Mouse (Mus musculus) lung, adult 2 months (tissue): ENCODE results near the gene Dgkb.

Source experiments
- CTCF ChIP-seq: fragments of 200-500 bp; IDR thresholded peaks from 2 replicates; pipeline ENCODE4 v1.5.1; 2011; ENCODE audit warnings: mild to moderate bottlenecking, low read length, control low read depth; ENCODE audit not compliant: insufficient read depth
- POLR2A ChIP-seq: fragments of 200-500 bp; IDR thresholded peaks from 2 replicates; pipeline ENCODE4 v1.6.1; 2011; ENCODE audit warnings: low read depth, mild to moderate bottlenecking, control low read depth, low read length, borderline replicate concordance; ENCODE audit errors: extremely low read depth

DNA sequence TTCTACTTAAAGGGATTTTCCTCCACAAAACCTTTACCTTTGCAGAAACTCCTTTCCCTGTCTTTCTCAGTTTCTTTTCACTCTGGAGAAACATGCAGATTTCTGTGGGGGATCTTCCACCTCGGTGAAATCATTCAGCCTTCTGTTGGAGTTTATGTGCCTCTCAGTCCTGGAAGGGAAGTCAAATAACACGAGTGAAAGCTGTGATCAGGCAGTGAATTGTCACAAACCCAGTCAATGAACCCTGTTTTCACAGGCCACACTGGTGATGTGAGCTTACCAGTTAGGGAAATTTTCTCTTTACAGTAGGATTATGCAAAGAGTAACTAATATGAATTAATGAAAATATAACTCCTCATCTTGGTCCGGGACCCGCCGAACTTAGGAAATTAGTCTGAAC, 229.7 kb downstream of the Dgkb start:
- no peak for TF ChIP-seq CTCF
- TF ChIP-seq POLR2A = no peak
